Mouse (Mus musculus): Measurements from ENCODE around the gene Lpin3. TPM values are rescaled to one million over a fixed set of nuclear protein-coding genes. Genes with fewer than 3 reads are reported as not detected.
A peak's percentile ranks its signal among the peaks of the same experiment; 100 is the strongest.

Gene Lpin3
- polyA plus RNA-seq, 1 experiment from 2014 or later: 2.5 TPM

- Histone ChIP-seq H3K9ac (peak within 1 kb of the TSS; percentile 92), H3K36me3 (ENCODE audit: insufficient read depth) (no peaks in the 10 kb centered on the region), H3K9me3 (ENCODE audit: low read depth, low read length) (no peaks in the 10 kb centered on the region), H3K4me1 (ENCODE audit: insufficient read depth) (no peaks in the 10 kb centered on the region; the same call in 1 of the 2 replicates), H3K27ac (ENCODE audit: low read depth) (peak within 1 kb of the TSS; percentile 97), H3K27me3 (ENCODE audit: insufficient read depth, low read length) (no peaks in the 10 kb centered on the region), H3K4me2 (peak within 1 kb of the TSS; percentile 83), H3K4me3 (ENCODE audit: low read depth, low read length) (peak within 1 kb of the TSS; percentile 90)
- TF ChIP-seq CTCF (IDR thresholded peaks at IDR 0.05; ENCODE audit: low read depth): no peak
- under 1% methylated on average over 43 of the region's 48 CpGs for WGBS
- ATAC-seq (ENCODE audit: insufficient read depth): peak; percentile 97
- peak; percentile 98 for DNase-seq
Measured at GRCm38 (mm10) chr2:160872890-160873382, 7.5 kb upstream of the Lpin3 start, which contains the start of gene Zhx3. TSS of gene Zhx3 (minus strand) at chr2:160872998.

- no peak overlapping the region for H3K4me3 ChIP-seq (ENCODE audit: low read depth, low read length)
- H3K4me1 ChIP-seq (ENCODE audit: insufficient read depth): no peaks in the 10 kb centered on the region; the same call in 1 of the 2 replicates
- no peaks in the 10 kb centered on the region for H3K27me3 ChIP-seq (ENCODE audit: insufficient read depth, low read length)
- ATAC-seq (ENCODE audit: insufficient read depth) (no peak), DNase-seq (no peak)
- no peak overlapping the region for H3K9ac ChIP-seq
- no peak for TF ChIP-seq CTCF (IDR thresholded peaks at IDR 0.05; ENCODE audit: low read depth)
- H3K9me3 ChIP-seq (ENCODE audit: low read depth, low read length): no peaks in the 10 kb centered on the region
- H3K36me3 ChIP-seq (ENCODE audit: insufficient read depth): no peaks in the 10 kb centered on the region
- no peak overlapping the region for H3K27ac ChIP-seq (ENCODE audit: low read depth)
- H3K4me2 ChIP-seq: no peak overlapping the region
- 60% methylated on average over 5 of the region's 5 CpGs for WGBS
Measured at GRCm38 (mm10) chr2:160874231-160874877, 6.1 kb upstream of the Lpin3 start.

DNA sequence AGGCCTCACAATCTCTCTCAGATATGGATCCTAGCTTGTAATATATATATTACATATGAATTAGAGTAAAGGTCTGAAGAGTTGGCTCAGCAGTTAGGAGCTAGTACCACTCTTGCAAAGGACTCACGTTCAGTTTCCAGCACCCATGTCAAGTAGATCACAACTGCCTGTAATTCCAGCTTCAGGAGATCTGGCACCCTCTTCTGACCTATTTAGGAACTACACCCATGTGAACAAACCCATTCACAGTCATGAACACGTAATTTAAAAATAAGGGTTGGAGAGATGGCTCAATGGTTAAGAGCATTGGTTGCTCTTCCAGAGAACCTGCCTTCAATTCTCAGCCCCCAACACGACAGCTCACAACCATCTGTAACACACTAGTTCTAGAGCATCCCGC is 4.4 kb upstream of the Lpin3 start:
- WGBS: 85% methylated on average over 4 of the region's 4 CpGs
- peak; percentile 44 for TF ChIP-seq CTCF (IDR thresholded peaks at IDR 0.05; ENCODE audit: low read depth)
- H3K36me3 ChIP-seq (ENCODE audit: insufficient read depth): no peaks in the 10 kb centered on the region
- no peak overlapping the region for H3K4me2 ChIP-seq
- H3K27me3 ChIP-seq (ENCODE audit: insufficient read depth, low read length): no peaks in the 10 kb centered on the region
- no peaks in the 10 kb centered on the region for H3K9me3 ChIP-seq (ENCODE audit: low read depth, low read length)
- H3K9ac ChIP-seq: no peak overlapping the region
- no peaks in the 10 kb centered on the region; the same call in 1 of the 2 replicates for H3K4me1 ChIP-seq (ENCODE audit: insufficient read depth)
- no peak overlapping the region for H3K4me3 ChIP-seq (ENCODE audit: low read depth, low read length)
- ATAC-seq (ENCODE audit: insufficient read depth): no peak
- H3K27ac ChIP-seq (ENCODE audit: low read depth): no peak overlapping the region
- no peak for DNase-seq

- no peaks in the 10 kb centered on the region for H3K9me3 ChIP-seq (ENCODE audit: low read depth, low read length)
- 47% methylated on average over 6 of the region's 6 CpGs for WGBS
- ATAC-seq (ENCODE audit: insufficient read depth): no peak
- H3K27me3 ChIP-seq (ENCODE audit: insufficient read depth, low read length): no peaks in the 10 kb centered on the region
- H3K4me2 ChIP-seq: no peak overlapping the region
- DNase-seq: no peak
- no peak overlapping the region for H3K27ac ChIP-seq (ENCODE audit: low read depth)
- no peak overlapping the region for H3K9ac ChIP-seq
- no peak overlapping the region for H3K4me3 ChIP-seq (ENCODE audit: low read depth, low read length)
- H3K4me1 ChIP-seq (ENCODE audit: insufficient read depth): no peaks in the 10 kb centered on the region
- no peak for TF ChIP-seq CTCF (IDR thresholded peaks at IDR 0.05; ENCODE audit: low read depth)
- H3K36me3 ChIP-seq (ENCODE audit: insufficient read depth): no peaks in the 10 kb centered on the region
Measured at GRCm38 (mm10) chr2:160881462-160882101, 1.1 kb downstream of the Lpin3 start.

GRCm38 (mm10) chr2:160882436-160882835 is 2.0 kb downstream of the Lpin3 start:
- WGBS: 73% methylated on average over 5 of the region's 5 CpGs
- Histone ChIP-seq H3K9ac (no peak overlapping the region), H3K27me3 (ENCODE audit: insufficient read depth, low read length) (no peaks in the 10 kb centered on the region), H3K9me3 (ENCODE audit: low read depth, low read length) (no peaks in the 10 kb centered on the region), H3K27ac (ENCODE audit: low read depth) (no peak overlapping the region), H3K4me1 (ENCODE audit: insufficient read depth) (no peaks in the 10 kb centered on the region), H3K4me2 (no peak overlapping the region), H3K36me3 (ENCODE audit: insufficient read depth) (no peaks in the 10 kb centered on the region), H3K4me3 (ENCODE audit: low read depth, low read length) (no peak overlapping the region)
- DNase-seq (no peak), ATAC-seq (ENCODE audit: insufficient read depth) (no peak)
- TF ChIP-seq CTCF (IDR thresholded peaks at IDR 0.05; ENCODE audit: low read depth): no peak

DNA sequence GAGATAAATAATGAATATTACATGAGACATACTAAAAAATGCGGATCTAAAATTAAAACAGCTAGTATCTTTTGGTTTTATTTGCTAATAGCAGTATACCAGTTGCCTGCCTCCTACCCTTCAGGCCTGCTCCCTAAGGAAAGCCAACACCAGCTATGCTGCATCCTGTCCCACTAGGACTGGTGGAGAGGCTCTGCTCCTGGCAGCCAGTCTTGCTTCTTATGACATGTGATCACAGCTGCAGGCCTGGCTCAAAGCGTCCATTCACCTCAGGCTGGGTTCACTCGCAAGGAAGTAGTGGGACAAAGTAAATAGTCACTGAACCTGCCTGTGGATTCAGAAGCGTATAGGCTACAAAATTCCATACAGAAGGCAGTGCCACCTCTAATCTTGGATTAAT is 3.4 kb downstream of the Lpin3 start:
- no peaks in the 10 kb centered on the region for H3K27me3 ChIP-seq (ENCODE audit: insufficient read depth, low read length)
- ATAC-seq (ENCODE audit: insufficient read depth): no peak
- 57% methylated on average over 4 of the region's 4 CpGs for WGBS
- no peak overlapping the region for H3K4me2 ChIP-seq
- no peak for DNase-seq
- no peak overlapping the region for H3K27ac ChIP-seq (ENCODE audit: low read depth)
- H3K4me1 ChIP-seq (ENCODE audit: insufficient read depth): 0 out of 2 replicates have a peak, but pooled peaks cover 4% of the 10 kb centered on the region
- TF ChIP-seq CTCF (IDR thresholded peaks at IDR 0.05; ENCODE audit: low read depth): no peak
- H3K4me3 ChIP-seq (ENCODE audit: low read depth, low read length): no peak overlapping the region
- H3K9ac ChIP-seq: no peak overlapping the region
- no peaks in the 10 kb centered on the region for H3K36me3 ChIP-seq (ENCODE audit: insufficient read depth)
- no peaks in the 10 kb centered on the region for H3K9me3 ChIP-seq (ENCODE audit: low read depth, low read length)

DNA sequence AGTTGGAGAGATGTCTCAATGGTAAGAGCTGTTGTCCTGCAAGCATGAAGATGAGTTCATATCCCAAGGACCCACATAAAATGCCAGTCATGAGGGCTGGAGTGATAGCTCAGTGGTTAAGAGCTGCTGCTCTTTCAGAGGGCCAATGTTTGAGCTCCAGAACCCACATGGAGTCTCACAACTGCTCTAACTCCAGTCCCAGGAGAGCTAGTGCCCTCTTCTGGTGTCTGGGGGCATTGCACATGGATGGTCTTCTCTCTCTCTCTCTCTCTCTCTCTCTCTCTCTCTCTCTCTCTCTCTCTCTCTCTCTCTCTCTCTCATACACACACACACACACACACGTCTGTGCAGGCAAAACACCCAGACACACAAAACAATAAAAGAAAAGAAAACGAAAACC is 4.4 kb downstream of the Lpin3 start:
- DNase-seq (peak; percentile 82), ATAC-seq (ENCODE audit: insufficient read depth) (no peak)
- Histone ChIP-seq H3K9me3 (ENCODE audit: low read depth, low read length) (no peaks in the 10 kb centered on the region), H3K27ac (ENCODE audit: low read depth) (no peak overlapping the region), H3K27me3 (ENCODE audit: insufficient read depth, low read length) (no peaks in the 10 kb centered on the region), H3K4me2 (no peak overlapping the region), H3K9ac (no peak overlapping the region), H3K4me1 (ENCODE audit: insufficient read depth) (0 out of 2 replicates have a peak, but pooled peaks cover 4% of the 10 kb centered on the region), H3K36me3 (ENCODE audit: insufficient read depth) (no peaks in the 10 kb centered on the region), H3K4me3 (ENCODE audit: low read depth, low read length) (no peak overlapping the region)
- TF ChIP-seq CTCF (IDR thresholded peaks at IDR 0.05; ENCODE audit: low read depth): peak; percentile 87
- WGBS: 7% methylated on average over 2 of the region's 2 CpGs
